Mouse (Mus musculus) C3H10T1/2 (cell line): ENCODE results near the gene Cd83. TPM values are rescaled to one million over a fixed set of nuclear protein-coding genes. Genes with fewer than 3 reads are reported as not detected.

ENCODE experiments used
- polyA plus RNA-seq, 2 experiments: library from polyadenylated mRNA; unstranded; fragments of >200 nt; fragmentation: generic; extraction: Trizol; gene quantifications; one replicate each; pipeline ENCODE4 v1.2.1; 2012; ENCODE audit warnings: missing spikeins in 2 of 2

Cd83 gene
- not detected for polyA plus RNA-seq

DNA sequence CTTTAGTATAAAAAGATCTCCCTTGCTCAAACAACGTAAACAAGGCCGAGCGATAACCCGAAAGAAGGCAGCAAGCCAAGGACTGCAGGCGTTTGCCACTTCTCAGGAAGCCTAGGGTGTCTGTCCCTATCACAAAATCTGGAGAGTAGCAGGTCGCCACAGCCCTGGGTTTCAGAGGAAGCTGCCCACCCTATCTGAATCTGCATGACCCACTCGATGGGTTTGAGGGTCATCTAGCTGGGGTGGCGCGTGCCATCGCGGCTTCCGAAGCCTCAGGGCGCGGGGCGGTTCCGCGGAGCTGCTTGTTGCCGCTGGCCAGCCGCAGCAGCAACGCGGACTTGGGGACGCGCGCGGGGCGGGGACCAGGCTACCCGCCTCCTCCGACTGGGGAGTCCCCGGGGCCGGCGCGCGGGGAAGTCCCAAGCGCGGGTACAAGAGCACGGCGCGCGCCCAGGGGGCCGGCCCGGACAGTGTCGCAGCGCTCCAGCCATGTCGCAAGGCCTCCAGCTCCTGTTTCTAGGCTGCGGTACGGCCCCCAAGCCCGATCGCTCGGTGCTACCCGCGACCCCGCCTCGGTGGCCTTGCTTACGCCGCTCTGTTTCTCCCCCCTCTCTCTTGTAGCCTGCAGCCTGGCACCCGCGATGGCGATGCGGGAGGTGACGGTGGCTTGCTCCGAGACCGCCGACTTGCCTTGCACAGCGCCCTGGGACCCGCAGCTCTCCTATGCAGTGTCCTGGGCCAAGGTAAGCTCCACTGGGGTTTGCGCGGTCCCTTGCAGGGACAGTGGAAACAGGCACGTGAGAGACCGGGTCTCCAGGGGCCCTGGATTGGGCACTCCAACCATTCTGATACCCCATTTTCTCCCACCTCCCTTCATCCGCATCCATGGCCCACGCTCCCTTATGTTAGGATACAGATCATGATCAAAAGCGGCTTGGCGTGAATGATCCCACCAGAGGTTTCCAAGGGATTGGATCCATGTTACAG is at the start of gene Cd83:
TSS of gene Cd83 (plus strand) at position 51 of the 987 bp plus-strand sequence.

Other genes starting within 250 kb of the Cd83 start
- gene Mcur1, start 224.6 kb upstream of the Cd83 start, polyA plus RNA-seq = 1 to 10 TPM; 1.0 to 4.5 TPM
- gene Rnf182, start 169.1 kb upstream of the Cd83 start, polyA plus RNA-seq = 1 to 10 TPM in 1 of 2 experiments, under 1 TPM in 1; 0.26 to 1.8 TPM